Mouse (Mus musculus) heart, adult 10 weeks (tissue): ENCODE measurements around the gene Gm13696. TPM values are rescaled to one million over a fixed set of nuclear protein-coding genes. Genes with fewer than 3 reads are reported as not detected.

Experiments
- polyA plus RNA-seq: library from polyadenylated mRNA; stranded (reverse); fragments of 350-450 nt; fragmentation: Illumina TruSeq; extraction: RNeasy Lipid Tissue Mini Kit (QIAGEN cat#74804); gene quantifications from one replicate; pipeline ENCODE4 v1.2.3, GENCODE M21; 2014; ENCODE audit warnings: low read depth, low replicate concordance

The Gm13696 gene
- not detected for polyA plus RNA-seq

GRCm38 (mm10) chr2:83972823-83973222, at the start of gene Gm13696:
Gm13696 (plus strand) TSS chr2:83973123.

GRCm38 (mm10) chr2:83940931-83941361, 32.0 kb upstream of the Gm13696 start, which contains the start of gene Zswim2:
Zswim2 (minus strand) TSS chr2:83941228.

GRCm38 (mm10) chr2:83955393-83955792, 17.5 kb upstream of the Gm13696 start, which contains the start of gene Gm13698:
Gm13698 (plus strand) TSS chr2:83955693.

DNA sequence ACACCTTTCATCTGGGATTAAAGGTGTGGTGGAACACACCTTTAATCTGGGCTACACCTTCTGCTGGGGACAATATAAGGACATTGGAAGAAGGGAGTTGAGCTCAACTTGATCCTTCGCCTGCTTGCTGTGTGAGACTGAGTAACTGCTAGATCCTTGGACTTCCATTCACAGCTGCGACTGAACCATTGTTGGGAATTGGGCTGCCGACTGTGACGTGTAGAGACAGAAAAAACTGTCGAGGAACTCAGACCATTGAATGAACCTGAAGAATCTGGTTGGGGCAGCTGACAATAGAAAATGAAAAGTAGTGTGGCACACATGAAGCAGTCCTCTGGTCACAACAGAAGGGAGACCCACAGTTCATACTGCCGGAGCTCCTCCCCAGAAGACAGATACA, 11.7 kb upstream of the Gm13696 start, which contains the start of gene Gm13693:
Gm13693 (plus strand) TSS at position 301 of the 400 bp plus-strand sequence.

DNA sequence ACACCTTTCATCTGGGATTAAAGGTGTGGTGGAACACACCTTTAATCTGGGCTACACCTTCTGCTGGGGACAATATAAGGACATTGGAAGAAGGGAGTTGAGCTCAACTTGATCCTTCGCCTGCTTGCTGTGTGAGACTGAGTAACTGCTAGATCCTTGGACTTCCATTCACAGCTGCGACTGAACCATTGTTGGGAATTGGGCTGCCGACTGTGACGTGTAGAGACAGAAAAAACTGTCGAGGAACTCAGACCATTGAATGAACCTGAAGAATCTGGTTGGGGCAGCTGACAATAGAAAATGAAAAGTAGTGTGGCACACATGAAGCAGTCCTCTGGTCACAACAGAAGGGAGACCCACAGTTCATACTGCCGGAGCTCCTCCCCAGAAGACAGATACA, 5.9 kb upstream of the Gm13696 start, which contains the start of gene Gm13695:
Gm13695 (plus strand) TSS at position 301 of the 400 bp plus-strand sequence.

GRCm38 (mm10) chr2:83978633-83979032, 5.7 kb downstream of the Gm13696 start, which contains the start of gene Gm13694:
Gm13694 (plus strand) TSS chr2:83978933.

DNA sequence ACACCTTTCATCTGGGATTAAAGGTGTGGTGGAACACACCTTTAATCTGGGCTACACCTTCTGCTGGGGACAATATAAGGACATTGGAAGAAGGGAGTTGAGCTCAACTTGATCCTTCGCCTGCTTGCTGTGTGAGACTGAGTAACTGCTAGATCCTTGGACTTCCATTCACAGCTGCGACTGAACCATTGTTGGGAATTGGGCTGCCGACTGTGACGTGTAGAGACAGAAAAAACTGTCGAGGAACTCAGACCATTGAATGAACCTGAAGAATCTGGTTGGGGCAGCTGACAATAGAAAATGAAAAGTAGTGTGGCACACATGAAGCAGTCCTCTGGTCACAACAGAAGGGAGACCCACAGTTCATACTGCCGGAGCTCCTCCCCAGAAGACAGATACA, 11.5 kb downstream of the Gm13696 start, which contains the start of gene Gm13697:
Gm13697 (plus strand) TSS at position 301 of the 400 bp plus-strand sequence.

GRCm38 (mm10) chr2:83990253-83990652, 17.3 kb downstream of the Gm13696 start, which contains the start of gene Gm13691:
Gm13691 (plus strand) TSS chr2:83990553.

Other genes starting within 250 kb of the Gm13696 start
- 18.7 TPM for gene Itgav, start 248.7 kb upstream of the Gm13696 start, polyA plus RNA-seq
- gene Fam171b, start 160.5 kb upstream of the Gm13696 start, polyA plus RNA-seq: 0.55 TPM
- not detected for gene Zswim2, start 31.9 kb upstream of the Gm13696 start, polyA plus RNA-seq
- gene Gm13698, start 17.4 kb upstream of the Gm13696 start, polyA plus RNA-seq: not detected
- gene Gm13693, start 11.6 kb upstream of the Gm13696 start, polyA plus RNA-seq: not detected
- not detected for gene Gm13695, start 5.8 kb upstream of the Gm13696 start, polyA plus RNA-seq
- gene Gm13694, start 5.8 kb downstream of the Gm13696 start, polyA plus RNA-seq: not detected
- not detected for gene Gm13697, start 11.6 kb downstream of the Gm13696 start, polyA plus RNA-seq
- gene Gm13691, start 17.4 kb downstream of the Gm13696 start, polyA plus RNA-seq: not detected